Mouse (Mus musculus): ENCODE measurements around the gene Trpm1.

The Trpm1 gene

GRCm38 (mm10) chr7:64287414-64288091, 133.9 kb downstream of the Trpm1 start, which contains the start of gene Mtmr10:
Gene Mtmr10 (plus strand): TSS chr7:64287653.
- peak; percentile 99 for DNase-seq (ENCODE audit: low read depth, low spot score)

DNA sequence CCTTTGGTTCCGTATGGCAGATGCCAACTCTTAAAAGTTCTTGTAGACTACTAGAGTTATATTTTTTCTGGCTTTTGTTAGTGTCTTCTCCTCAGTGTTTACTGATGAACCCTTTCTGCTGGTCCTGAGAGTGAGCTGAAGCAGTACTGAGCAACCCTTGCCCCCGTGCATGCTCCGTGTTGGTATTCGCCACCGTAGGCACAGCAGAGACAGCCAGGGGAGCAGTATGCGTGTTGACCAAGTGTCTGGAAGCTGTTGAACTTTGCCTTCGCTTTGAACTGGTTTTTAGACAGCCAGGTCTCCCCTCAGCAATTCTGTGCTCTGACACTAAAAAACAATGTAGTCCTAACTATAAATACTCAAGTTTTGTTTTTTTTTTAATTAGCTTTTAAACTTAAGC, 135.8 kb downstream of the Trpm1 start:
- DNase-seq (ENCODE audit: low read depth, low spot score), result no peak

GRCm38 (mm10) chr7:64290431-64290830, 136.8 kb downstream of the Trpm1 start:
- no peak for DNase-seq (ENCODE audit: low read depth, low spot score)

DNA sequence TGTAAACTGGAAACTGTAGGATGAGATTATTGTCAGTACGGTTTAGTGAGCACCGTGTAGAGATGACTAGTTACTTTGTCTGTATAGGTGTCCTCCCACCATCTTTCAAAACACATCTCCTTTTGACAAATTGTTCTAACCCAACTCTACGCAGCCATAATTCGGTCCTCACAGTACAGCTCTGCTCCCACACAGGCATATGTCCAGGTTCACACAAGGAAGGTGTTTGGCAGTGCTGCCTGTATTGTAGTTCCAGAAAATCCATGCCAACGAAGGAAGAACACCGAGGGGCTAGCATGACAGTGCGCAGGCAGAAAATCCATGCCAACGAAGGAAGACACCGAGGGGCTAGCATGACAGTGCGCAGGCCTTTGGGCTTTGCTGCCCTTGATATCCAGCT, 138.1 kb downstream of the Trpm1 start:
- peak; percentile 78 for DNase-seq (ENCODE audit: low read depth, low spot score)

DNA sequence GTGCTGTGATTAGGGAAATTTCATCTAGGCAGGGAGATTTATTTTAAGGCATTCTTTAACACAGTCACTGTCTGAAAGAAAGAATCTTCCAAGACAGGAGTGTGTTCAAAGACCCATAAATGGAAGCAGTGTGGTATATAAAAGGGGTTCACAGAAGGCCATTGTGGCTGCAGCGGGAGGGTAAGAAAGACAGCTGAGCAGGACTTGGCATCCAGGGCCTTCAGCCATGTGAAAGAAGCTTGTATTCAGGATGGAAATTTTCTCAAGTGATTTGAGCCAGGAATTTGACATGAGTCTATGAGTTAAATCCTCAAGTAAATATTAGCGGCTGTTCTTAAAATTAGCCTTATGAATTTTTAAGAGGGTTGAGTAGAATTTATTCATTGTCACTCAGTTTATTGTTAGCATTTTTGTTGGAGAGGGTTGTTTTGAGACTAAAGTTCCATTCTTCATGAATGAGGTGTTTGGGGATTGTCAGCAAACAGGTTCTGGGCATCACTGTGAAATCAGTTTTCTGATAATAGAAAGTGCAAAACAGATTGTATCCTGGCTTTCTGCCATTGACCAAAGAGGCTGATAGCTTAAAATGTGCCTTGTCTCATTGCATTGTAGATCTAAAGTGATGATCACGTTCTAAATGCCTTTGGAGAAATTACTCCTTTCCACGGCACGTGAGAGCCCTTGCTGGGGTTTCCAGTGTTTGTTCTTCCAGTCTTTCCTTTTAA, 142.8 kb downstream of the Trpm1 start:
- DNase-seq (ENCODE audit: low read depth, low spot score), result peak; percentile 74

DNA sequence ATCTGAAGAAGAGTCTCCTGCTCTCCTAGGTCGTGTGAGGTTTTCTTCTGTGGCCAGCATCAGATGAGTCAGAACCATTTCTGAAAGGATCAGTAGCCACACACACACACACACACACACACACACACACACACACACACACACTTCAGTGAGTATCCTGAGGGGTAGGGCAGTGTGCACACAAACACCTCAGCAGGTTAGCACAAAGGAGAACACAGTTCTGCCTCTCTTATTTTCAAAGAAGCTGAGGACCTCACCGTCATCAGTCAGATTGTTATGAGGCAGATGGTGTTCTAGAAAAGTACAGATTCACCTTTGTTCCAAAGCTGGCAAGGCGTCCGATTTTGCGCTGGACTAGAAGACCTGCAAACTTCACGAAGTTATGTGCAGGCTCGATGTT, 156.6 kb downstream of the Trpm1 start:
- DNase-seq (ENCODE audit: low read depth, low spot score), result no peak

DNA sequence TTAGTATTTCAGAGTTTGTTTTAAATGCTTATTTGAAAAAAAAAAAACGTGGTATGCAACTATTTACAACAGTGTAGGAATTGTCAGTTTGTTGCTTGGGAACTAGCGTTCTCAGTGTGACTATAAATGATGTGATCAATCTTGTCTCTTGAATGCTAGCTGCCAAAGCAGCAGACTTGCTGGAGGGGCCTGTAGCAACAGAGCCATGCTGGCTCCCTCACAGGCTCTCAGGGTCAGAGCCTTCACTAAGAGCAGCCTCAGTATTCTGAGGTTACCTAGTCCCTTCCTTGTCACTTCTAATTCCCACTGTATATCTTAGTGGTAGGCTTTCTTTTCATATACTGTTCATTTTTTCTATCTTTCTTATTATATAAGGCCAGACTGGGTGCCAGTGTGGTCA, 157.1 kb downstream of the Trpm1 start:
- DNase-seq (ENCODE audit: low read depth, low spot score), result no peak

GRCm38 (mm10) chr7:64312811-64313210, 159.2 kb downstream of the Trpm1 start:
- DNase-seq (ENCODE audit: low read depth, low spot score), result no peak

Data from brain, adult 2 months (tissue).